Mouse (Mus musculus) embryonic facial prominence, embryonic 15.5 days (tissue): ENCODE measurements around the gene Nrsn2. TPM values are rescaled to one million over a fixed set of nuclear protein-coding genes. Genes with fewer than 3 reads are reported as not detected.

ENCODE experiments used
- ATAC-seq: fragments of 200-750 bp; cut with Nextera tagmentation; 2 replicates; pipeline ENCODE4 v1.8.0; 2017; ENCODE audit warnings: low read depth, moderate TSS enrichment; ENCODE audit not compliant: insufficient number of reproducible peaks, low FRiP score, low TSS enrichment
- H3K27ac ChIP-seq: fragments of 300-500 bp; sonication (generic); replicated peaks from 2 replicates; pipeline ENCODE4 v1.5.1; 2015; ENCODE audit warnings: mild to moderate bottlenecking, inconsistent platforms
- H3K27me3 ChIP-seq: fragments of 300-500 bp; sonication (generic); 2 replicates; pipeline ENCODE4 v1.6.1; 2015; ENCODE audit warnings: inconsistent platforms
- H3K36me3 ChIP-seq: fragments of 300-500 bp; sonication (generic); 2 replicates; pipeline ENCODE4 v1.6.1; 2015; ENCODE audit warnings: mild to moderate bottlenecking, inconsistent platforms
- H3K4me1 ChIP-seq: fragments of 300-500 bp; sonication (generic); 2 replicates; pipeline ENCODE4 v1.6.1; 2015; ENCODE audit warnings: inconsistent platforms
- H3K4me2 ChIP-seq: fragments of 300-500 bp; sonication (generic); replicated peaks from 2 replicates; pipeline ENCODE4 v1.6.1; 2015; ENCODE audit warnings: mild to moderate bottlenecking, inconsistent platforms
- H3K4me3 ChIP-seq: fragments of 300-500 bp; sonication (generic); replicated peaks from 2 replicates; pipeline ENCODE4 v1.5.1; 2015; ENCODE audit warnings: mild to moderate bottlenecking, inconsistent platforms
- H3K9ac ChIP-seq: fragments of 300-500 bp; sonication (generic); 2 replicates; pipeline ENCODE4 v1.6.1; 2015; ENCODE audit warnings: inconsistent platforms
- H3K9me3 ChIP-seq: fragments of 300-500 bp; sonication (generic); replicated peaks from 2 replicates; pipeline ENCODE4 v1.6.1; 2016; ENCODE audit warnings: inconsistent platforms
- WGBS: fragments of 180-500 bp; shearing (Covaris S2); methylation state at CpG from one replicate; pipeline ENCODE4 v1.1.7; 2015; 5-methylcytosine and 5-hydroxymethylcytosine counted together
- polyA plus RNA-seq: library from polyadenylated mRNA; unstranded; fragments of >200 nt; fragmentation: Nextera tagmentation; extraction: Ambion mirVana; gene quantifications from 2 replicates; pipeline ENCODE4 v1.2.1, GENCODE M21; 2015

The Nrsn2 gene
- polyA plus RNA-seq, 1 experiment from 2014 or later, result 1.0 TPM

DNA sequence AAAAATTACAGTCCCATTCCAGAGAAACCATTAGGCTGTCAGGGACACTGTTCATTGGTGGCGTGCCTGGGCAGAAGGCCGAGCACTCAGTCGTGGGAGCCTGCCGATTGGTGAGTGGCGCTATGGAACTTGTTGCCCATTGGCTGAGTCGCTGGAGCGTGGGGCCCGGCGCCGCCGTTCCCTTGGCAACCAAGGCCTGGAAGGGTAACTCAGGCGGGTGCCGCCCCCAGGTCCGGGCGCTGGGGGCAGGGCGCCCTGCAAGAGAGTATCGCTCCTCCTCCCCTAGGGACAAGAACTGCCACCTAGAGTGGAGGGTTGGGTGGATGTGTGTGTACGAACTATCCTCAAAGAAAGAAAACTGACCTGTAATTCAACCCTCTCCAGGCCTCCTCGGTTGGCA lies 29.7 kb upstream of the Nrsn2 start:
- H3K9me3 ChIP-seq, result no peaks in the 10 kb centered on the region
- 0% methylated on average over 19 of the region's 19 CpGs for WGBS
- H3K4me2 ChIP-seq, result peak overlapping the region; percentile 56
- peak overlapping the region; percentile 60 for H3K27ac ChIP-seq
- ATAC-seq, result peak; percentile 93
- H3K4me3 ChIP-seq, result peak overlapping the region; percentile 39
- H3K27me3 ChIP-seq, result no peaks in the 10 kb centered on the region
- no peaks in the 10 kb centered on the region for H3K36me3 ChIP-seq
- H3K9ac ChIP-seq, result 0 out of 2 replicates have a peak overlapping the region, but pooled peaks have one; percentile 7
- H3K4me1 ChIP-seq, result peaks cover 31% of the 10 kb centered on the region

DNA sequence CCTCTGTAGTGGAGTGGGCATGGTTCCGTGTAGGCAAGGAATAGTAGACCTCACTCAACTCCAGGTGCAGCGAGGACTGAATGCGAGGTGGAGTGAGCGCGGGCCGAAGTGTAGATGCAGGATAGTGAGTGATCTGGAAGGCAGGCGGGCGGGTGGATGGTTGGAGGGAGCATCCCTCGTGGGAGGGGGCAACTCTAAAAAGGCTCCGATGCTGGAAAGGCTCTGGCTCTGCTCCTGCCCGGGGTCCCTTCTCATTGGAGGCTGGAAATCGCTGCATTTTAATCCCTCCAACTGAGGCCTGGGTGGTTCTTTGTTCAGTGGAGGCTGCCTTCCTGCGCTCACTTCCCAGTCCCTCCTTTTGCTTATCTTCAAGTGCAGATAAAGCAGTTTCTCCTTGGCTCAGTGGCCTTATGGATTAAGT lies 22.7 kb upstream of the Nrsn2 start:
- H3K4me2 ChIP-seq, result peak overlapping the region; percentile 93
- peaks cover 32% of the 10 kb centered on the region for H3K4me1 ChIP-seq
- ATAC-seq, result no peak
- under 1% methylated on average over 13 of the region's 13 CpGs for WGBS
- H3K4me3 ChIP-seq, result peak overlapping the region; percentile 87
- no peaks in the 10 kb centered on the region for H3K9me3 ChIP-seq
- no peak overlapping the region for H3K9ac ChIP-seq
- peak overlapping the region; percentile 99 for H3K27ac ChIP-seq
- H3K36me3 ChIP-seq, result 0 out of 2 replicates have a peak, but pooled peaks cover under 1% of the 10 kb centered on the region
- no peaks in the 10 kb centered on the region for H3K27me3 ChIP-seq

DNA sequence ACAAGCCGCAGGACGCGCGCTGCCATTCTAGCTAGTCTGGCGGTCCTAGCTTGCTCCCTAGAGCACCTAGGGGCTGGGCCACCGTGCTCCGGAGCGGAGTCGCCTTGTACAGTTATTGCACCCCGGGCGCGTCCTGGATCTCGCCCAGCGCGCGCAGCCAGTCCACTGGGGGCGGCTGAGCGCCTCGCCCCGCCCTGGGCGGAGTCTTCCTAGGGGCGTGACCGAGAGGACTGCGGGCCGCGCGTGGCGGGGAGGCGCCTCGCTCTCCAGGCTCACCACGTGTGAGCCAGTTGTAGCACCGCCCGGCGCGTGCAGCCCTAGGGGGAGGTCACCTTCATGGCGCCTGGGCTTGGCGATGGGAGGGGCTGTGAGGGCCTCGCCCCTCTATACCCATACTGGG lies 22.3 kb upstream of the Nrsn2 start:
- Histone ChIP-seq H3K27ac (peak overlapping the region; percentile 99), H3K27me3 (no peaks in the 10 kb centered on the region), H3K9me3 (no peaks in the 10 kb centered on the region), H3K36me3 (0 out of 2 replicates have a peak, but pooled peaks cover 4% of the 10 kb centered on the region), H3K4me3 (peak overlapping the region; percentile 87), H3K9ac (peak overlapping the region; percentile 79), H3K4me2 (peak overlapping the region; percentile 93), H3K4me1 (peaks cover 36% of the 10 kb centered on the region)
- WGBS, result under 1% methylated on average over 37 of the region's 38 CpGs
- ATAC-seq, result peak; percentile 88

DNA sequence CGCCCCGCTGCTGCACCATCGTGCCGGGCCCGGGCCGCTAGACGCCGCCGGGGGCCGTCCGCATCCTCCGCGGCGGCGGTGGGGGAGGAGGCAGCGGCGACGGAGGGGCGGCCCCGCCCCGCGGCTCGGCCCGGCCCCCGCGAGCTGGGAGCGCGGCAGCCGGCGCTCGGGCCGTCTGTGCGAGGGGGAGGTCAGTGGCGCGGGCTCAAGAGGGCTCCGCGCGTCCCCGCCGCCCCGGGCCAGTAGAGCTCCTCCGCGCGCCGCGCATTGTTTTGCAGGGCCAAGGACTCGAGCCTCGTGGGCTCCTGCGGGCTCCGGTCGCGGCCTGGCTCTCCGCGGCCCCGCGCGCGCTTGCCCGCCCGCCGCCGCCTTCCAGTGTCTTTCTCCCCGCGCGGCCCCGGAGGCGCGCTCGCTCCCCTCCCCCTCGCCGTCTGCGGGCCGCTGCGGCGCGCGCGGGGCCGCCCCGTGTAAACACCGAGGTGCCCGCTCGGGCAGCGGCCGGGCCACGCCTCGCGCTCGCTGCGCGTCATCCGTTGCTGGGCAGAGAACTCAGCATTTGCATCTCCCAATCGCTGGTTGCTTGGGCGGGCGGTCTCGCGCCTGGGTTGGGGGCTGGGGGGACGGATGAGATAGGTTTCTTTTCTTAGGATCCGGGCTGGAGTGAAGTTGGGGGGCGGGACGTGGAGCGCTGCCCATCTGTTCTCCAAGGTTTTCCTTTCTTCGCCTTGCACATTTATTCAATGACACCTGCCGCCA lies 21.4 kb upstream of the Nrsn2 start, which contains the start of gene Sox12:
TSS of gene Sox12 (minus strand) at position 384 of the 756 bp plus-strand sequence.
- peak within 1 kb of the TSS; percentile 87 for H3K4me3 ChIP-seq
- H3K9ac ChIP-seq, result peak within 1 kb of the TSS; percentile 79
- H3K36me3 ChIP-seq, result 0 out of 2 replicates have a peak, but pooled peaks cover 4% of the 10 kb centered on the region
- H3K4me1 ChIP-seq, result peaks cover 41% of the 10 kb centered on the region
- H3K27me3 ChIP-seq, result no peaks in the 10 kb centered on the region
- ATAC-seq, result peak; percentile 68
- H3K9me3 ChIP-seq, result no peaks in the 10 kb centered on the region
- WGBS, result under 1% methylated on average over 96 of the region's 104 CpGs
- H3K4me2 ChIP-seq, result peak within 1 kb of the TSS; percentile 93
- H3K27ac ChIP-seq, result peak within 1 kb of the TSS; percentile 99

DNA sequence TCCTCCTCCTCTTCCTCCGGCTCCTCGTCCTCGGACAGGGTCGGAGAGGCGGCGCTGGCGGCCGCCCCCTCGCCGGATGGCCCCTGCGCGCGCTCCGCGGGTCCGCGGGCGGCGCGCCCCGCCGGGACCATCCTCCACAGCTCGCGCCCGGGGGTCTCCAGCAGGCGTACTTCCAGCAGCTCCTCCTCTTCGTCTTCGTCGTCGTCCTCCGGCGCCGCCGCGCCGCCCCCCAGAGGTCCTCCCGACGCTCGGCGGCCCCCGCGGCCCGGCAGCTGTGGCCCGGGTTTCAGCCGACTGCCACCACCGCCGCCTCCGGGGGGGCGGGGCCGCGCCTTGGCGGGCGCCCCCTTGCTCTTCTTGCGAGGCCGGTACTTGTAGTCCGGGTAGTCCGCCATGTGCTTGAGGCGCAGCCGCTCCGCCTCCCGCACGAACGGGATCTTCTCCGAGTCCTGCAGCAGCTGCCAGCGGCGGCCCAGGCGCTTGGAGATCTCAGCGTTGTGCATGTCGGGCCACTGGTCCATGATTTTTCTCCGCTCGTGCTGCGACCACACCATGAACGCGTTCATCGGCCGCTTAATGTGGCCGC lies 20.7 kb upstream of the Nrsn2 start:
- WGBS, result 0% methylated on average over 70 of the region's 77 CpGs
- peak overlapping the region; percentile 93 for H3K4me2 ChIP-seq
- peak; percentile 40 for ATAC-seq

DNA sequence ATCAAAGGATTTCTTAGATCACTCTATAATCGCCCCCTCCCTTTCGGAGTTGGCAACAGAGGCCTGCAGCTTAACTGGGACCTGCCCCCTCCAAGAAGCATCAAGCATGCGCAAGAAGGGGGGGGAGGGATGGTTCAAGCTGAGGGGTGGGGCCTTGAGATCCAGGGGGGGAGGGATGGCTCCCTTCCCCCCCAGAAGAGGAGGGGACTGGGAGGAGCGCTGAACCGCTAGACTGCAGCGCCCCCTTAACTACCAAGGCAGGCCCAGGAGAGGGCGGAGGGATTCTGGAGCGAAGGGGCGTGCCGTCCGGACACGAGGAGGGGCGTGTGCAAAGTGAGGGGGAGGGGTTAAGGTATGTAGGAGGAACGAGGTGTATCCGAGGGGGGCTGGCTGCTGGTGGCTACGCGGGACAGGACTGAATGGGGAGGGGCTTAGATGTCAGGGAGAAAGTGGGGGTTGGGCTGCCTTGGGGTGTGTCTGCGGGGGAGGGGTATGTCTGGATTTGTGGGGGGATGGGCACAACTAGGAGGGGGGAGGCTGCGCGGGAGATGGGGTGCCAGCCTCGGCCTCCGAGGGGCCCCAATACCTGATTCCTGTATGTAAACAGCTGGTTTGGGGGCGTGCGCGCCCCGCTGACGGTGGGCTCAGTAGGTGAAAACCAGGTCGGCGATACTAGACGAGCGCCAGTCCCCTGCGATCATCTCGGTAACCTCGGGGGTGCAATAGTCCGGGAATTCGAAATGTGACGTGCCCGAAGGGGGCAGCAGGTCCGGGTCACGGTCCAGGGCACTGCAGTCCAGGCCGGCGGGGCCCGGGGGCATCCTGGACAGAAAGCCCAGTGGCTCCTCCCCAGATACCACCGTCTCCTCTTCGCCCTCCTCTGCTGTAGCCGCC lies 19.9 kb upstream of the Nrsn2 start:
- peak overlapping the region; percentile 87 for H3K4me3 ChIP-seq
- peak overlapping the region; percentile 79 for H3K9ac ChIP-seq
- H3K4me2 ChIP-seq, result peak overlapping the region; percentile 93
- WGBS, result under 1% methylated on average over 46 of the region's 46 CpGs
- H3K27ac ChIP-seq, result peak overlapping the region; percentile 99
- peaks cover 41% of the 10 kb centered on the region for H3K4me1 ChIP-seq
- peak; percentile 79 for ATAC-seq
- no peaks in the 10 kb centered on the region for H3K27me3 ChIP-seq
- H3K9me3 ChIP-seq, result no peaks in the 10 kb centered on the region
- 0 out of 2 replicates have a peak, but pooled peaks cover 4% of the 10 kb centered on the region for H3K36me3 ChIP-seq

More for the DNA sequence above, 20.7 kb upstream of the Nrsn2 start:
- H3K4me3 ChIP-seq, result peak overlapping the region; percentile 87
- H3K36me3 ChIP-seq, result 0 out of 2 replicates have a peak, but pooled peaks cover 4% of the 10 kb centered on the region
- no peaks in the 10 kb centered on the region for H3K27me3 ChIP-seq
- H3K9me3 ChIP-seq, result no peaks in the 10 kb centered on the region
- H3K27ac ChIP-seq, result peak overlapping the region; percentile 99
- peak overlapping the region; percentile 79 for H3K9ac ChIP-seq
- H3K4me1 ChIP-seq, result peaks cover 41% of the 10 kb centered on the region

DNA sequence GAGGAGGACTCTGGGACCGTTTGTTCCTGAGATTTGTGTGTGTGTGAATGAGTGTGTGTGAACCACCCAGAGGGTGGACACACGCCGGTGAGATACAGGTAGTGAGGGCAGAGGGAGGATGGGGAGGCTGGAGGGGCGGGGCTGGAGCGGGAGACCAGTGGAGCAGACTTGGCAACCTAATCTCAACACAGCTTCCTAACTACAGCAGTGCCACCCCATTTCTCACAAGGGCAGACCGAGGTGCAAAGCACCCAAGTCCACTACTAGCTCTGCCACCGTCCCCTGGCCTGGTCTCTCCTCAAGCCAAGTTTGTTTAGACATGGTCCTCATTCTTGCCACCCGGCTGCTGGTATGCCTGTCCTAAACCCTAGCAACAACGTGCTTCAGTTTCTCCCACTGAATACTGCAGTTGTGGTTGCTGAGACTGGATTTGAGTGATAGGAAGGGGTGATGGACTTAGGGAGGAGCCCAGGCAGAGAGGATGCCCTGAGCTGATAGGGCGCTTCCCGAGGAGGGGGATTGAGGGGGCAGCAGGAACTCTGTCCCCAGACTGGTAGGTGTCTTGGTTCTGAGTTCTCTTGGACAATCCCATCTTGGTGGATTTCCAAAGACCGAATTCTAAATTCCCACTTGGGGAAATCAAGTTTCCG lies 19.0 kb upstream of the Nrsn2 start:
- 17% methylated on average over 13 of the region's 13 CpGs for WGBS
- peaks cover 41% of the 10 kb centered on the region for H3K4me1 ChIP-seq

DNA sequence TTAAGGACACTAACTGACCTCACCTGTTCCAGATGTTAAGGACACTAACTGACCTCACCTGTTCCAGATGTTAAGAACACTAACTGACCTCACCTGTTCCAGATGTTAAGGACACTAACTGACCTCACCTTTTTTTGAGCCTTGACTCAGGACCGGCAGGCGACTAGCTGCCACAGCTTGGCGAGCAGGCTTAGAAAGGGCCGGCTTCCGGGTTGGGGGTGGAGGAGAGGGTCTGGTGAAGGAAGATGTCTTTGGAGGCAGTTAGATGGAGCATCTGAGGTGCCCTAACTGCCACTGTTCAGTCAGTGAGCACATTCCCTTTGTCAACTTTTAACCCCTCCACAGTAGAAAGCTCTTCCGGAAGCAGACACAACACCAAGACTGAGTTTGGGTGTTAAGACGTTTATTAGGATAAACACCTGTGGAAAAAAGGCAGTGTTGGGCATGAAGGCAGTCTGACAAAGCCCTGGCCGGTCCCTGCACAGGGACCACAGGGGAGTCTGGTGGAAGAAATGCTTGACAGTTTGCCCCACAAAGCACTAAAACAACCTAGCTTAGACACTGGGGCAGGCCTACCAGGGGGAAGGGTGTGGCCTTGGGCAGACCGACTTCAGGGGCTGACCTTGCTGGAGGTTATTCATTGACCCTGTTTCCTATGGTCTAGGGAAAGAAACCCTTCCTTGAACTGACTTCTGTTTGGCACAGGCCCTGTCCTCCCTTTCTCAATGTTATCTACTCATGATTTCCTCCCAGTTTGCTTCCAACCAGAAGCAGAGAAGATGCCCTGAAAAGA lies 17.0 kb upstream of the Nrsn2 start:
- Histone ChIP-seq H3K9me3 (no peaks in the 10 kb centered on the region), H3K27me3 (no peaks in the 10 kb centered on the region), H3K36me3 (0 out of 2 replicates have a peak, but pooled peaks cover 4% of the 10 kb centered on the region), H3K4me3 (no peak overlapping the region), H3K4me1 (peaks cover 26% of the 10 kb centered on the region), H3K27ac (no peak overlapping the region), H3K4me2 (no peak overlapping the region), H3K9ac (no peak overlapping the region)
- ATAC-seq, result no peak
- WGBS, result 45% methylated on average over 9 of the region's 9 CpGs

More for the DNA sequence above, 19.0 kb upstream of the Nrsn2 start:
- no peaks in the 10 kb centered on the region for H3K27me3 ChIP-seq
- peak overlapping the region; percentile 23; the same call in 1 of the 2 replicates for H3K9ac ChIP-seq
- peak overlapping the region; percentile 99; the same call in 1 of the 2 replicates for H3K27ac ChIP-seq
- 0 out of 2 replicates have a peak, but pooled peaks cover 4% of the 10 kb centered on the region for H3K36me3 ChIP-seq
- peak overlapping the region; percentile 93 for H3K4me2 ChIP-seq
- no peak for ATAC-seq
- no peaks in the 10 kb centered on the region for H3K9me3 ChIP-seq
- peak overlapping the region; percentile 87 for H3K4me3 ChIP-seq

DNA sequence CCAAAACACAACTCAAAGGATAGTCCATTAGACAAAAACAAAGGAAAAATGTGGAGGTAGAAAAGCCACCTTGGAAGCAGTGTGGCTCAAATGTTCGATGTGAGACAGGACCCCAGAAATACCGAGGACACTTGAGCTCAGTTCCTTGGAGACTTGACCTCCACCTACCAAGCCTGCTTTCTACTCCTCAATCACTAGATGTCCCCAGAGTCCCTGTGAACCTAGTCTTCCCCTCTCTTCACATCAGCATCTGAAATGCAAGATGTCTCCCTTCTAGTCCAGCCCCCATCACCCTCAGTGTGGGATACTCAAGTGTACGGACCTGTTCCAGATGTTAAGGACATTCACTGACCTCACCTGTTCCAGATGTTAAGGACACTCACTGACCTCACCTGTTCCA lies 16.3 kb upstream of the Nrsn2 start:
- Histone ChIP-seq H3K9me3 (no peaks in the 10 kb centered on the region), H3K27me3 (no peaks in the 10 kb centered on the region), H3K4me3 (no peak overlapping the region), H3K27ac (no peak overlapping the region), H3K9ac (no peak overlapping the region), H3K4me1 (peaks cover 26% of the 10 kb centered on the region), H3K4me2 (no peak overlapping the region), H3K36me3 (0 out of 2 replicates have a peak, but pooled peaks cover 4% of the 10 kb centered on the region)
- WGBS, result 12% methylated on average over 3 of the region's 3 CpGs
- ATAC-seq, result no peak

DNA sequence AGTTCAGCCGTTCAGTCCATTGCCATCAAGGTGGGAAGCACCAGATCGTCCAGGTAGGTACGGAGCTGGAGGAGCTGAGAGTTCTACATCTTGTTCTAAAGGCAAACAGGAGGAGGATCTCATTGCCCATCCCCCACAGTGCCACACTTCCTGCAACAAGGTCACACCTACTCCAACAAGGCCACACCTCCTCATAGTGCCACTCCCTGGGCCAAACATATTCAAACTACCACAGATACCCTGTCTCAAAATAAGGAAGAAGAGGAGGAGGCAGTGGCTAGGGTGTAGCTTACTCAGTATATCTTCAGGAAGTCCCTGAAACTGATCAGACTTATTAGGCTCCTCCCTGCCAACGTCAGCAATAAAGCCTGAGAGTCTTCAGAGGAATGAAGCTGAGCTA lies 7.8 kb upstream of the Nrsn2 start:
- Histone ChIP-seq H3K27ac (no peak overlapping the region), H3K4me2 (no peak overlapping the region), H3K9ac (no peak overlapping the region), H3K4me3 (no peak overlapping the region), H3K27me3 (no peaks in the 10 kb centered on the region), H3K9me3 (no peaks in the 10 kb centered on the region), H3K36me3 (no peaks in the 10 kb centered on the region), H3K4me1 (no peaks in the 10 kb centered on the region)
- no peak for ATAC-seq
- WGBS, result 82% methylated on average over 4 of the region's 4 CpGs
